In the genomic region with DNA sequence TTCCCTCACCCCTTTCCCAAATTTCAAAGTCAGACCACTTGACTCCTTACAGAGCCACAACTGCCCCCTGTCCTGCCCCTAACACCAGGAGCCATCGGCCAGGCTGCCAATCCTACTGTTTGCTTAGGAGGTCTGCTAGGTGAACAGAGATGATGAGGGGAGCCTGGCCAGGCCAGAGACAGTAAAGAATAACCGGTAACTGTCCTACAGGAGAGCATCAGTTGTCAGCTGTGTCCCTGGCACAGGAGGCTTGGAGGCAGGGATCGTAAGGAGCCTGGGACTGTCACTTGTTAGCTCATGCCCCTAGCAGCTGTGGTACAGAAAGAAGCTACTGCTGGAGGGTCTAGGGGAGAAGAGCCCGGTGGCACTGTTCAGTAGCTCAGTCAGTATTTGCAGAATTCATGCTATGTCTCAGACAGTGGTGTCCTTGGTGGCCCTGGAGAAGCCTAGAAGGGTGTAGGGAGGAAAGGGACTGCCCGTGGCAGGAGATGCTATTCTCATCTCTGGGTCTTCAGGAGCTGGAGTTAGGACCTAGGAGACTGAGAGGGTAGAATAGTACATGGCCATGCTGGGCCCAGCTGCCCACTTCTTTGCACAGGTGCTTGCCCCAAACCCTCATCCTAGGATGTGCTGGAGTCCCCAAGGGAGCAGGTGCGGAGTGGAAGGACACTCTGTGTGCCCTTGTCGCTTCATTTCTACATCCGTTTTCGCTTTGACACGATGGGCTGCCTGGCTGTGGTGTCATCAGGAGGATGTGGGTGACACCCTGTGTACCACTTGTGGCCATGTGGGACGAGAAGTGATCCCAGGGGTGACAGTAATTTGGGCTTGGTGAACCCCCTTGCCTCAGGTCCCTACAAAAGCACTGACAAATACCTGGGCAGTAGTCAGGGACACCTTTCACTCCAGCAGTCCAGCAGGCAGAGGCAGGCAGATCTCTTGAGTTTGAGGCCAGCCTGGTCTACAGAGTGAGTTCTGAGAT, we compare ENCODE assay signal across 8 mouse cellular contexts. TPM values are rescaled to one million over a fixed set of nuclear protein-coding genes. Genes with fewer than 3 reads are reported as not detected.
DNase-seq lines count a peak whose midpoint lies in the region; ATAC-seq lines count a peak whose summit lies in the region.

No protein-coding gene starts in this region.

- peaks cover 42% of the 10 kb centered on the region for H3K4me1 ChIP-seq in forebrain, embryonic 12.5 days
- H3K4me1 ChIP-seq in forebrain, embryonic 14.5 days (ENCODE audit: control insufficient read depth, insufficient read depth, low read length) = peaks cover 19% of the 10 kb centered on the region; the same call in 1 of the 2 replicates
- H3K4me1 ChIP-seq in midbrain, embryonic 12.5 days = peaks cover 34% of the 10 kb centered on the region
- peaks cover 28% of the 10 kb centered on the region for H3K4me1 ChIP-seq in midbrain, embryonic 16.5 days (ENCODE audit: control insufficient read depth, insufficient read depth, low read length)
- H3K4me1 ChIP-seq in liver, embryonic 13.5 days (replicated peaks) = peaks cover 54% of the 10 kb centered on the region

- WGBS in forebrain, embryonic 12.5 days = 91% methylated on average over 11 of the region's 11 CpGs
- 94% methylated on average over 11 of the region's 11 CpGs for WGBS in forebrain, embryonic 14.5 days
- 93% methylated on average over 11 of the region's 11 CpGs for WGBS in midbrain, embryonic 12.5 days
- 94% methylated on average over 11 of the region's 11 CpGs for WGBS in midbrain, embryonic 16.5 days
- WGBS in liver, embryonic 13.5 days (ENCODE audit: insufficient replicate concordance) = 72% methylated on average over 11 of the region's 11 CpGs

- H3K27ac ChIP-seq in forebrain, embryonic 12.5 days = no peak overlapping the region
- H3K27ac ChIP-seq in forebrain, embryonic 14.5 days (ENCODE audit: low read depth, low read length) = no peak overlapping the region
- H3K27ac ChIP-seq in midbrain, embryonic 12.5 days (replicated peaks) = no peak overlapping the region
- H3K27ac ChIP-seq in midbrain, embryonic 16.5 days (ENCODE audit: low read length) = no peak overlapping the region
- H3K27ac ChIP-seq in liver, embryonic 13.5 days = peak overlapping the region; percentile 39

- 0 out of 2 replicates have a peak overlapping the region, but pooled peaks have one; percentile 8 for H3K4me2 ChIP-seq in forebrain, embryonic 12.5 days
- H3K4me2 ChIP-seq in forebrain, embryonic 14.5 days (ENCODE audit: low read length) = no peak overlapping the region; the same call in 1 of the 2 replicates
- no peak overlapping the region for H3K4me2 ChIP-seq in midbrain, embryonic 12.5 days (replicated peaks)
- H3K4me2 ChIP-seq in midbrain, embryonic 16.5 days (ENCODE audit: low read length) = no peak overlapping the region
- peak overlapping the region; percentile 29; the same call in 1 of the 2 replicates for H3K4me2 ChIP-seq in liver, embryonic 13.5 days

- H3K9ac ChIP-seq in forebrain, embryonic 12.5 days = no peak overlapping the region
- H3K9ac ChIP-seq in forebrain, embryonic 14.5 days (ENCODE audit: low read length) = no peak overlapping the region
- H3K9ac ChIP-seq in midbrain, embryonic 12.5 days (replicated peaks) = peak overlapping the region; percentile 37; the same call in 1 of the 2 replicates
- no peak overlapping the region for H3K9ac ChIP-seq in midbrain, embryonic 16.5 days (ENCODE audit: low read depth, low read length)
- no peak overlapping the region for H3K9ac ChIP-seq in liver, embryonic 13.5 days

- H3K27me3 ChIP-seq in forebrain, embryonic 12.5 days = no peaks in the 10 kb centered on the region; the same call in 1 of the 2 replicates
- H3K27me3 ChIP-seq in forebrain, embryonic 14.5 days (replicated peaks; ENCODE audit: control insufficient read depth, insufficient read depth, low read length) = no peaks in the 10 kb centered on the region
- no peaks in the 10 kb centered on the region for H3K27me3 ChIP-seq in midbrain, embryonic 12.5 days
- H3K27me3 ChIP-seq in midbrain, embryonic 16.5 days (ENCODE audit: control insufficient read depth, insufficient read depth, low read depth, low read length) = no peaks in the 10 kb centered on the region
- H3K27me3 ChIP-seq in liver, embryonic 13.5 days = peaks cover 14% of the 10 kb centered on the region

- H3K4me3 ChIP-seq in forebrain, embryonic 12.5 days (replicated peaks) = no peak overlapping the region
- H3K4me3 ChIP-seq in forebrain, embryonic 14.5 days (ENCODE audit: low read depth, low read length) = no peak overlapping the region
- H3K4me3 ChIP-seq in midbrain, embryonic 12.5 days = no peak overlapping the region
- no peak overlapping the region for H3K4me3 ChIP-seq in midbrain, embryonic 16.5 days (ENCODE audit: low read depth, low read length)
- no peak overlapping the region for H3K4me3 ChIP-seq in liver, embryonic 13.5 days (replicated peaks)

- no peak for DNase-seq in forebrain, embryonic 14.5 days (ENCODE audit: low spot score)
- no peak for DNase-seq in liver, embryonic 13.5 days
- DNase-seq in thymus, postnatal 14 days = peak; percentile 46
- no peak for DNase-seq in layer of hippocampus, postnatal 14 days (ENCODE audit: low spot score in 2 of 2)
- no peak for DNase-seq in right cerebral cortex, adult 18-20 months

- no peaks in the 10 kb centered on the region for H3K9me3 ChIP-seq in forebrain, embryonic 12.5 days
- no peaks in the 10 kb centered on the region for H3K9me3 ChIP-seq in forebrain, embryonic 14.5 days (replicated peaks; ENCODE audit: control insufficient read depth, low read length)
- no peaks in the 10 kb centered on the region for H3K9me3 ChIP-seq in midbrain, embryonic 12.5 days
- H3K9me3 ChIP-seq in midbrain, embryonic 16.5 days (replicated peaks; ENCODE audit: control insufficient read depth, low read length, poor library complexity, severe bottlenecking) = no peaks in the 10 kb centered on the region
- H3K9me3 ChIP-seq in liver, embryonic 13.5 days (replicated peaks) = no peaks in the 10 kb centered on the region

- no peak for ATAC-seq in forebrain, embryonic 12.5 days (ENCODE audit: low FRiP score)
- no peak for ATAC-seq in forebrain, embryonic 14.5 days
- ATAC-seq in midbrain, embryonic 12.5 days (ENCODE audit: low FRiP score, low read depth) = no peak
- ATAC-seq in midbrain, embryonic 16.5 days = no peak
- no peak for ATAC-seq in liver, embryonic 13.5 days (ENCODE audit: low read depth)

- H3K36me3 ChIP-seq in forebrain, embryonic 12.5 days (replicated peaks) = peaks cover 52% of the 10 kb centered on the region
- H3K36me3 ChIP-seq in forebrain, embryonic 14.5 days (ENCODE audit: control insufficient read depth, insufficient read depth, low read length) = peaks cover 42% of the 10 kb centered on the region
- H3K36me3 ChIP-seq in midbrain, embryonic 12.5 days = peaks cover 46% of the 10 kb centered on the region
- peaks cover 18% of the 10 kb centered on the region for H3K36me3 ChIP-seq in midbrain, embryonic 16.5 days (ENCODE audit: control insufficient read depth, insufficient read depth, low read length)
- peaks cover 47% of the 10 kb centered on the region for H3K36me3 ChIP-seq in liver, embryonic 13.5 days

RNA-seq across cellular contexts. Expression of a gene that starts 4.3 kb away (rescaled TPM):
- 12.1 and 16.3 TPM in 2 replicates for polyA plus RNA-seq in forebrain, embryonic 12.5 days (2016; fragmentation: Nextera tagmentation; extraction: Ambion mirVana)
- 10.2 and 11.3 TPM in 2 replicates for polyA plus RNA-seq in forebrain, embryonic 14.5 days (2014; fragmentation: Nextera tagmentation; extraction: Ambion mirVana)
- polyA plus RNA-seq in midbrain, embryonic 12.5 days (2016; fragmentation: Nextera tagmentation; extraction: Ambion mirVana) = 14.5 and 14.9 TPM in 2 replicates
- polyA plus RNA-seq in midbrain, embryonic 16.5 days (2015; fragmentation: Nextera tagmentation; extraction: Ambion mirVana) = 12.3 and 13.2 TPM in 2 replicates
- 3.8 and 4.1 TPM in 2 replicates for polyA plus RNA-seq in liver, embryonic 13.5 days (2015; fragmentation: Nextera tagmentation; extraction: Ambion mirVana)
- total RNA-seq in layer of hippocampus, postnatal 14 days (2021) = 10 to 100 TPM; 65.2 to 70.3 TPM

RNA-seq across cellular contexts. Expression of a gene that starts 56.5 kb away (rescaled TPM):
- polyA plus RNA-seq in forebrain, embryonic 12.5 days (2016; fragmentation: Nextera tagmentation; extraction: Ambion mirVana) = 757 and 770 TPM in 2 replicates
- 718 and 924 TPM in 2 replicates for polyA plus RNA-seq in forebrain, embryonic 14.5 days (2014; fragmentation: Nextera tagmentation; extraction: Ambion mirVana)
- 716 and 732 TPM in 2 replicates for polyA plus RNA-seq in midbrain, embryonic 12.5 days (2016; fragmentation: Nextera tagmentation; extraction: Ambion mirVana)
- 551 and 555 TPM in 2 replicates for polyA plus RNA-seq in midbrain, embryonic 16.5 days (2015; fragmentation: Nextera tagmentation; extraction: Ambion mirVana)
- 772 and 835 TPM in 2 replicates for polyA plus RNA-seq in liver, embryonic 13.5 days (2015; fragmentation: Nextera tagmentation; extraction: Ambion mirVana)
- 100 to 1,000 TPM; 295 to 325 TPM for total RNA-seq in layer of hippocampus, postnatal 14 days (2021)

Comparison
In these comparisons a context has a peak if more than half of its experiments do, and no peak if none do; other contexts are left out.
1. H3K4me2 ChIP-seq: peak in forebrain, embryonic 12.5 days (single experiment) and liver, embryonic 13.5 days (single experiment); none in forebrain, embryonic 14.5 days (single experiment), midbrain, embryonic 12.5 days (single experiment) and midbrain, embryonic 16.5 days (single experiment).